In the genomic region with DNA sequence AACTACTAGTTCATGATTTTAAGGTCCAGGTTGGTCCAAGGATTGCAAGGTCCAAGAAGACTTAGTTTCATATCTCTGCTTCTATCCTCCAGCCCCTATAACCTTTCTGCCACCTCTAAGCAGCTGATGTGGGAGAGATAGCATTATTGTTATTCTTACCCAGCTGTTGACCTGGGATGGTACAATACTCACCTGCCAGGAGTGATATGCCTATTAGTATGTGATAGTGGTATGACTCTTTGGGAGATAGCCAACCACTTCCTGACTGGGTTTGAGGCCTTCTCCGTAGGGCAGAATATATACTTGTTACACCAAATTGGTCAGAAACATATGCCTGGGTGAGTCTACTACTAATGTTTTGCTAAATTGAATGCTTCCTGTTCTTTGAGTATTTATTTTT, we compare ENCODE assay signal across 26 mouse cellular contexts.
"Had no signal": no experiment of that assay in that cellular context is flagged by ENCODE, and none has a peak within 500 bp of the region (broad histone marks: within the 10 kb centered on the region; RNA-seq: fewer than 3 reads in every experiment).

No protein-coding gene starts in this region.

- H3K36me3 ChIP-seq: embryonic facial prominence, embryonic 10.5 days; embryonic facial prominence, embryonic 12.5 days; embryonic facial prominence, embryonic 13.5 days; embryonic facial prominence, embryonic 15.5 days; forebrain, embryonic 10.5 days; forebrain, embryonic 12.5 days; forebrain, embryonic 15.5 days had no signal

- H3K27ac ChIP-seq: embryonic facial prominence, embryonic 10.5 days; embryonic facial prominence, embryonic 12.5 days; embryonic facial prominence, embryonic 13.5 days; embryonic facial prominence, embryonic 15.5 days; forebrain, embryonic 10.5 days; forebrain, embryonic 12.5 days; forebrain, embryonic 13.5 days; forebrain, embryonic 15.5 days; gastrocnemius, adult 2 months; heart, adult 2 months had no signal

- H3K4me1 ChIP-seq: embryonic facial prominence, embryonic 10.5 days; embryonic facial prominence, embryonic 12.5 days; embryonic facial prominence, embryonic 13.5 days; embryonic facial prominence, embryonic 15.5 days; forebrain, embryonic 10.5 days; forebrain, embryonic 12.5 days; forebrain, embryonic 13.5 days; forebrain, embryonic 15.5 days had no signal

- H3K9me3 ChIP-seq: embryonic facial prominence, embryonic 10.5 days; embryonic facial prominence, embryonic 12.5 days; embryonic facial prominence, embryonic 13.5 days; embryonic facial prominence, embryonic 15.5 days; forebrain, embryonic 10.5 days; forebrain, embryonic 12.5 days; forebrain, embryonic 13.5 days; forebrain, embryonic 15.5 days had no signal

- H3K27me3 ChIP-seq: embryonic facial prominence, embryonic 12.5 days; embryonic facial prominence, embryonic 13.5 days; embryonic facial prominence, embryonic 15.5 days; forebrain, embryonic 12.5 days; forebrain, embryonic 13.5 days; forebrain, embryonic 15.5 days had no signal

- ATAC-seq: forebrain, embryonic 13.5 days; forebrain, embryonic 14.5 days; forebrain, embryonic 15.5 days; forebrain, embryonic 16.5 days; forebrain, postnatal 0 days had no signal

- H3K4me3 ChIP-seq: embryonic facial prominence, embryonic 10.5 days; embryonic facial prominence, embryonic 12.5 days; embryonic facial prominence, embryonic 13.5 days; embryonic facial prominence, embryonic 15.5 days; erythroblast, embryonic 14.5 days; forebrain, embryonic 10.5 days; forebrain, embryonic 12.5 days; forebrain, embryonic 13.5 days; forebrain, embryonic 15.5 days; gastrocnemius, adult 2 months; heart, adult 2 months had no signal

- H3K9ac ChIP-seq: embryonic facial prominence, embryonic 12.5 days; embryonic facial prominence, embryonic 13.5 days; embryonic facial prominence, embryonic 15.5 days; forebrain, embryonic 12.5 days; forebrain, embryonic 13.5 days; forebrain, embryonic 15.5 days; forebrain, postnatal 0 days had no signal

- DNase-seq: cerebellum, adult 9-11 months; cerebellum, postnatal 10 days; cerebellum, postnatal 14 days; cerebellum, postnatal 25 days; cerebellum, postnatal 36 days; embryo, embryonic 11 days; forebrain, postnatal 0 days; gastrocnemius, adult 2 months; gastrocnemius, postnatal 10 days; gastrocnemius, postnatal 14 days; gastrocnemius, postnatal 25 days; gastrocnemius, postnatal 36 days; heart, adult 11 months; heart, adult 18-20 months; heart, adult 2 months had no signal
